Mouse (Mus musculus) central nervous system, embryonic 14 days (tissue): ENCODE data around the gene Gm8300. TPM values are rescaled to one million over a fixed set of nuclear protein-coding genes. Genes with fewer than 3 reads are reported as not detected.

Experiments used
- polyA plus RNA-seq: library from polyadenylated mRNA; depleted of rRNA; stranded (reverse); fragments of >200 nt; gene quantifications from 2 replicates; pipeline ENCODE4 v1.2.3, GENCODE M21; 2012; rRNA removed

Gm8300 gene
- not detected in 2 replicates for polyA plus RNA-seq

DNA sequence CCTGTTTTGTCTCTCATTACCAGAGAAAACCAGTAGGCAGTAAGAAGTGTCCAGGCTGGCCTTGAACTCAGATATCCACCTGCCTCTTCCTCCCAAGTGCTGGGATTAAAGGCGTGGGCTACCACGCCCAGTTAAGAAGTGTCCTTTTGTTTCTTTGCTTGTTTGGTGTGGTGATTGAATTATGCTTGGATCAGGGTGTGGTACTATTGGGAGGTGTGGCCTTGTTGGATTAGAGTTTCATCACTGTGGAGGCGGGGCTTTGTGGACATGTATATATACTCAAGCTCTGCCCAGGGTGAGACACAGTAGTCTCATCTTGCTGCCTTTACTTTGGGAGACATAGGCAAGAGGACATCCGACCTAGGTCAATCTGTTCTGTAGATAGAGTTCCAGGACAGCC lies at the start of gene Gm8300:
TSS of gene Gm8300 (plus strand) at position 301 of the 400 bp plus-strand sequence.

GRCm38 (mm10) chr12:87471964-87472786 lies 41.9 kb upstream of the Gm8300 start, which contains the start of gene Snw1:
TSS of gene Snw1 (minus strand) at chr12:87472274.

GRCm38 (mm10) chr12:87494421-87494820 lies 19.7 kb upstream of the Gm8300 start, which contains the start of gene Gm5788:
TSS of gene Gm5788 (plus strand) at chr12:87494721.

Other genes starting within 250 kb of the Gm8300 start
- 57.9 and 68.4 TPM in 2 replicates for gene Vipas39, start 248.1 kb upstream of the Gm8300 start, polyA plus RNA-seq
- 199 and 202 TPM in 2 replicates for gene Ahsa1, start 247.8 kb upstream of the Gm8300 start, polyA plus RNA-seq
- 1.0 and 1.1 TPM in 2 replicates for gene Ism2, start 214.6 kb upstream of the Gm8300 start, polyA plus RNA-seq
- 35.9 and 37.6 TPM in 2 replicates for gene Sptlc2, start 126.0 kb upstream of the Gm8300 start, polyA plus RNA-seq
- gene Slirp, start 70.4 kb upstream of the Gm8300 start, polyA plus RNA-seq, result 83.3 and 98.6 TPM in 2 replicates
- 33.1 and 41.4 TPM in 2 replicates for gene Alkbh1, start 70.3 kb upstream of the Gm8300 start, polyA plus RNA-seq
- gene Snw1, start 42.0 kb upstream of the Gm8300 start, polyA plus RNA-seq, result 51.0 and 56.3 TPM in 2 replicates
- not detected in 2 replicates for gene Gm5788, start 19.6 kb upstream of the Gm8300 start, polyA plus RNA-seq
- gene Oog1, start 88.4 kb downstream of the Gm8300 start, polyA plus RNA-seq, result not detected in 2 replicates
- not detected in 2 replicates for gene Gm4027, start 104.6 kb downstream of the Gm8300 start, polyA plus RNA-seq
- not detected in 2 replicates for gene Gm16381, start 130.3 kb downstream of the Gm8300 start, polyA plus RNA-seq